Mouse (Mus musculus) C2C12 (cell line): Measurements from ENCODE around the gene Slc37a4. TPM values are rescaled to one million over a fixed set of nuclear protein-coding genes. Genes with fewer than 3 reads are reported as not detected.
"Not testable (repeated sequence)": the region's sequence is repeated elsewhere in the genome, so short reads cannot be mapped to it uniquely, and the experiment has no call there.

Source experiments
- H3K27me3 ChIP-seq: one replicate; pipeline ENCODE4 v1.6.1; 2011; ENCODE audit not compliant: control insufficient read depth, insufficient read depth, insufficient read length
- H3K36me3 ChIP-seq: one replicate; pipeline ENCODE4 v1.6.1; 2011; ENCODE audit not compliant: control insufficient read depth, insufficient read depth
- H3K4me3 ChIP-seq: one replicate; pipeline ENCODE4 v1.5.1; 2011; ENCODE audit warnings: mild to moderate bottlenecking, control low read depth; ENCODE audit not compliant: poor library complexity, insufficient read depth, severe bottlenecking
- H3K79me2 ChIP-seq: one replicate; pipeline ENCODE4 v1.6.1; 2011; ENCODE audit not compliant: control insufficient read depth, insufficient read depth
- H3K79me3 ChIP-seq: one replicate; pipeline ENCODE4 v1.6.1; 2011; ENCODE audit warnings: low read depth, control low read depth
- H3ac ChIP-seq: one replicate; pipeline ENCODE3; 2011; ENCODE audit warnings: low read depth; ENCODE audit not compliant: control insufficient read depth, insufficient read length
- CEBPB ChIP-seq: IDR thresholded peaks from one replicate; pipeline ENCODE4 v1.6.1; 2011; ENCODE audit warnings: low read depth, mild to moderate bottlenecking, control low read depth, moderate library complexity
- CTCF ChIP-seq: IDR thresholded peaks from one replicate; pipeline ENCODE4 v1.5.1; 2011; ENCODE audit not compliant: control insufficient read depth, insufficient read depth, insufficient read length
- FOSL1 ChIP-seq: IDR thresholded peaks from one replicate; pipeline ENCODE4 v1.8.0; 2011; ENCODE audit warnings: mild to moderate bottlenecking, low read length; ENCODE audit not compliant: poor library complexity, insufficient read depth, severe bottlenecking
- MAX ChIP-seq: IDR thresholded peaks from one replicate; pipeline ENCODE4 v1.6.1; 2011; ENCODE audit warnings: mild to moderate bottlenecking, control low read depth
- MYOD1 ChIP-seq: IDR thresholded peaks from one replicate; pipeline ENCODE4 v1.6.1; 2011; ENCODE audit warnings: low read depth; ENCODE audit not compliant: control insufficient read depth, insufficient read length
- MYOG ChIP-seq: IDR thresholded peaks from one replicate; pipeline ENCODE4 v1.6.1; 2011; ENCODE audit not compliant: control insufficient read depth, insufficient read length; ENCODE audit errors: extremely low read depth
- USF1 ChIP-seq: IDR thresholded peaks from one replicate; pipeline ENCODE4 v1.6.1; 2011; ENCODE audit warnings: low read depth, mild to moderate bottlenecking, control low read depth, moderate library complexity
- polyA plus RNA-seq: library from polyadenylated mRNA; unstranded; fragments of >200 nt; fragmentation: generic; extraction: Trizol; gene quantifications from one replicate; pipeline ENCODE4 v1.2.1, GENCODE M21; 2012; ENCODE audit warnings: missing spikeins

Slc37a4 gene
- polyA plus RNA-seq, 1 experiment: 11.5 TPM

DNA sequence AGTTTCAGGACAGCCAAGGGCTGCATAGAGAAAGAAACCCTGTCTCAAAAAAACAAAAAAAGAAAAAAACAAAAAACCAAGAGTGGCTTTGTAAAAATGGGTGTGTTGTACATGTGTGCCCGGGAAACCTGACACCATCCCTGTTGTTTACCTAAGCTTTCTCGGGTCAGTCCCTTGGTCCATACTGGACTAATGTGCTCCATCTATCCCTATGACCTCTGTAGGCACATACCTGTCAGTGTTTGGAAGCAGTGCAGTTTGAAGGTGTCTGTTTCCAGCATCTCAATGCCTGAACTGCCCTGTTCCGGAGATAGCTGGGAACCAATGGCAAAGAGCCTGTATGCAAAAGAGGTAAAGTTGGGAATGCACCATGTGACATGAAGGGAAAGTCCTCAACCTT, 8.4 kb downstream of the Slc37a4 start:
- Histone ChIP-seq H3K79me2 (peaks cover 51% of the 10 kb centered on the region), H3K4me3 (no peak overlapping the region), H3ac (no peak overlapping the region), H3K27me3 (no peaks in the 10 kb centered on the region), H3K36me3 (peaks cover 63% of the 10 kb centered on the region), H3K79me3 (peaks cover 36% of the 10 kb centered on the region)
- TF ChIP-seq CEBPB (no peak), MYOD1 (no peak), USF1 (no peak), MAX (no peak), CTCF (no peak), FOSL1 (no peak), MYOG (no peak)

DNA sequence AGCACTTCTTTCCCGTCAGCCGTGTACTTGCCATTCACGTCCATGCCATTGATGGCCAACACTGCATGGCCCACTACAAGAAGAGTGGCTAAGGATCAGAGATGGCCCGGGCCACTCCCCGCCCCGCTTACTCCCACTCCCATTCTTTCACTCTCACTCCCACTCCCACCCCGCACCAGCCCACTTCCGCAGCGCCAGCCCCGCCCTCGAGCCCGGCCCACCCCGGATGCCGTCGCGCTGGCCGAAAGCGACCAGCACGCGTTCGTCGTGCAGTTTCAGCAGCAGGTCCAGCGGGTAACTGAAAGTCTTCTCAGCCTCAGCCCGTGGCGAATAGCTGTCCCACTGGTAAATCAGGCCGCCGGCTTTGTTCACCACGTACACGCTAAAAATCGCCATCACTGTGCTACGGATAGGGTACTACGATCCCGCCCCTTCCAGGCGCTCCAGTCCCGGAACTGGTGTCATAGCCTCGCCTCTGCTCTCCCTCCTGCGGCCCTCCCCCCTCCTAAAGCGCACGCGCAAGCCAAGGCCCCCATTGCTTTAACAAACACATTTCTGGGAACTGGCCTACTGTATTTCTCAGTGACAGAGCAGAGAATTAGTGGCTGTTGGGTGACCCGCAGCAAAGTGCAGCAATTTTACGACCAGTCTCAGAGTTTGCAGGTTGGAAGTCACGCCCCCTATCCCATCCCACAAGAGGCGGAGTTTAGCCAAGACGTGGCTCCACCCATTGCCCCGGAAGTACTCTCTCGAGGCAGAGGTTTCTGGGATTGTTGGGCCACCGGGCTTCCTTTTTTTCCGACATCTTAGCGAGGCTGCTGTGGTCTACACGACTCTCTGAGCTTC, 10.5 kb downstream of the Slc37a4 start, which contains the start of the genes Rps25 and Trappc4:
TSS of gene Rps25 (plus strand) at position 234 of the 846 bp plus-strand sequence.
TSS of gene Trappc4 (minus strand) at position 695 of the 846 bp plus-strand sequence.
- peaks cover 63% of the 10 kb centered on the region for H3K79me2 ChIP-seq
- no peak for TF ChIP-seq MYOG
- no peak for TF ChIP-seq MYOD1
- no peak for TF ChIP-seq MAX
- no peak for TF ChIP-seq CEBPB
- no peak for TF ChIP-seq CTCF
- no peak for TF ChIP-seq USF1
- no peak for TF ChIP-seq FOSL1
- peak within 1 kb of the TSS; percentile 85 for H3K4me3 ChIP-seq
- no peaks in the 10 kb centered on the region for H3K27me3 ChIP-seq
- H3K36me3 ChIP-seq: peaks cover 76% of the 10 kb centered on the region
- peak within 1 kb of the TSS; percentile 88 for H3ac ChIP-seq
- H3K79me3 ChIP-seq: peaks cover 38% of the 10 kb centered on the region

DNA sequence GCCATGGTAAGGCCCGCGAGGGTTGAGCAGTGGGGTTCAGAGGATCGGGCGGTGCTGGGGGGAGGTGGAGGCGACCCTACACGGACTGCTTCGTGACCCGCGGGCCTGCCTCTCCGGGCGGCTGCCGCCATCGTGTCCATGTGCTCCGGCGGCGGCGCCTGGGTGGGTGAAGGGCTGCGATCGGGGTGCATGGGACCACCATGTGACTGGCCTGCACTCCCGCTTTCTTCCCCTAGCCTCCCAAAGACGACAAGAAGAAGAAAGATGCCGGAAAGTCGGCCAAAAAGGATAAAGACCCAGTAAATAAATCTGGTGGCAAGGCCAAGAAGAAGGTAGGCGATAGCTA, 11.1 kb downstream of the Slc37a4 start:
- TF ChIP-seq MAX: no peak
- no peak for TF ChIP-seq CEBPB
- TF ChIP-seq MYOD1: no peak
- Histone ChIP-seq H3K79me3 (peaks cover 38% of the 10 kb centered on the region), H3K79me2 (peaks cover 63% of the 10 kb centered on the region), H3K4me3 (peak overlapping the region; percentile 85), H3ac (peak overlapping the region; percentile 88), H3K36me3 (peaks cover 76% of the 10 kb centered on the region), H3K27me3 (no peaks in the 10 kb centered on the region)

DNA sequence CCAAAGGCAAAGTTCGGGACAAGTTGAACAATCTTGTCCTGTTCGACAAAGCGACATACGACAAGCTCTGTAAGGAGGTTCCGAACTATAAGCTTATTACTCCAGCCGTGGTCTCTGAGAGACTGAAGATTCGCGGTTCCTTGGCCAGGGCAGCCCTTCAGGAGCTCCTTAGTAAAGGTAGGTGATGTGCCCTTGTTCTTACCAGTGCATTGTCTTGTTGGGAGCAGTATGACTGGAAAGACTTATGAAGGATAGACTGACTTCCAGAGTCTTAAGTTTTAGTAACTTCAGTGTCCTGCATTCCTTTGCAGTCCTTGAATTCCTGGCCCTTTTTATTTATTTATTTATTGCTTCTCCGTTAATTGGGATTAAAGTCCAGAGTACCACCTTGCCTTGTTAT, 12.0 kb downstream of the Slc37a4 start:
- Histone ChIP-seq H3K36me3 (peaks cover 73% of the 10 kb centered on the region), H3K4me3 (peak overlapping the region; percentile 85), H3ac (peak overlapping the region; percentile 31), H3K79me3 (peaks cover 38% of the 10 kb centered on the region), H3K79me2 (peaks cover 63% of the 10 kb centered on the region)
- not testable (repeated sequence) for H3K27me3 ChIP-seq

DNA sequence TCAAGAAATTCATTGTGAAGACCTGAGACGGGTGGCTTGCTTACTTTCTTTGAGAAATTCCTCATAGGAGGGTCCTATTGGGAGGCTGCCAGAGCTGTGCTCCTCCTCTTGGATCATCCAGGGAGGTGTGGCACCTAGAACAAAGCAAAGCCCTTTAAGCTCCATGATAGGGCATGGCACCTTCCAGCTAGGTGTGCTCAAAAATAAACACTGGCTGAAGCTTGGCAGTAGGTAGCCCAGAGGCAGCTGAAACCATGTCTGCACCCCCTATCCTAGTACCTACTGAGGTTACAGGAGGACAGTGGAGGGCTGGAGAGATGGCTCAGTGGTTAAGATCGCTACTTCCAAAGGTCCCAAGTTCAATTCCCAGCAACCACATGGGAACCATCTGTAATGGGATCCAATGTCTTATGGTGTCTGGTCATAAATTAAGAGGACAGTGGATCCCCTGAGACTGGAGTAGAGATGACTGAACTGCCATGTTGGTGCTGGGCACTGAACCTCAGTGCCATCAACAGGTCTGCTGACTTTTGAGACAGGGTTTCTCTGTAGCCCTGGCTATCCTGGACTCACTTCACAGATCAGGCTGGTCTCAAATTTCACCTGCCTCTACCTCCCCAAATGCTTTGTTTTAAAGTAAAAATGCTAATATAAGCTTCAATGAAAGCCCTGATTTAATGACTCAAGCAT, 14.1 kb downstream of the Slc37a4 start:
- TF ChIP-seq FOSL1: no peak
- TF ChIP-seq CEBPB: no peak
- TF ChIP-seq USF1: no peak
- H3K36me3 ChIP-seq: peaks cover 65% of the 10 kb centered on the region
- H3K79me3 ChIP-seq: peaks cover 31% of the 10 kb centered on the region
- H3K4me3 ChIP-seq: no peak overlapping the region
- H3K79me2 ChIP-seq: peaks cover 49% of the 10 kb centered on the region
- no peak overlapping the region for H3ac ChIP-seq
- no peaks in the 10 kb centered on the region for H3K27me3 ChIP-seq

DNA sequence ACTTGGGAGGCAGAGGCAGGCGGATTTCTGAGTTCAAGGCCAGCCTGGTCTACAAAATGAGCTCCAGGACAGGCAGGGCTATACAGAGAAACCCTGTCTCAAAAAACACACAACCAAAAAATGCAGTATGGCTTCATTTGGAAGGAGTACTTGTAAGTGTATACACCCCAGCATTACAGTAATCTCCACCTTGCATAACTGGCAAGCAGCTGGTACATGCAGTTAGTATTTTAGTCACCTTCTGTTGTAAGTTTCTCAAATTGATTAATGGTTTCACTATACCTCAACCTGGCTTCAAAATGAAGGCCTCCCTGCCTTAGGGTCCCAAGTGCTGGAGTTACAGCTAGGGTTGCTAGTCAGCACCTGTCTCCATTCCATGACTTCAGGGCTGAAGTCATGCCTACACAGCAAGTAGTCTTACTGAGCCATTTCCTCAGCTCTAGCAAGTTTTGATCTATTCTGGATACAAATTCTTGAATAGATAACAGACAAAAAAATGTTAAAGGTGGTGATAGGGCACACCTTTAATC, 15.0 kb downstream of the Slc37a4 start:
- no peak for TF ChIP-seq CTCF
- no peak for TF ChIP-seq FOSL1
- TF ChIP-seq CEBPB: no peak
- TF ChIP-seq MYOG: no peak
- no peak for TF ChIP-seq MAX
- no peak for TF ChIP-seq USF1
- no peak for TF ChIP-seq MYOD1
- peaks cover 24% of the 10 kb centered on the region for H3K79me3 ChIP-seq
- H3K4me3 ChIP-seq: no peak overlapping the region
- H3K27me3 ChIP-seq: no peaks in the 10 kb centered on the region
- H3ac ChIP-seq: no peak overlapping the region
- peaks cover 70% of the 10 kb centered on the region for H3K36me3 ChIP-seq
- H3K79me2 ChIP-seq: peaks cover 40% of the 10 kb centered on the region
